Mouse (Mus musculus) gastrocnemius, adult 8-10 months (tissue): ENCODE data around the gene Msx1. TPM values are rescaled to one million over a fixed set of nuclear protein-coding genes. Genes with fewer than 3 reads are reported as not detected.

ENCODE experiments used
- DNase-seq, 2 experiments: peaks; one replicate each; pipeline ENCODE4 v3.0.0; 2022; ENCODE audit warnings: low spot score in 2 of 2
- total RNA-seq, 4 experiments: library from RNA; stranded (reverse); gene quantifications; 2 replicates each; pipeline ENCODE4 v1.2.4; 2022

Msx1 gene
- total RNA-seq, 4 experiments from 2014 or later, result 1.2 to 1.7 (median 1.4) TPM

DNA sequence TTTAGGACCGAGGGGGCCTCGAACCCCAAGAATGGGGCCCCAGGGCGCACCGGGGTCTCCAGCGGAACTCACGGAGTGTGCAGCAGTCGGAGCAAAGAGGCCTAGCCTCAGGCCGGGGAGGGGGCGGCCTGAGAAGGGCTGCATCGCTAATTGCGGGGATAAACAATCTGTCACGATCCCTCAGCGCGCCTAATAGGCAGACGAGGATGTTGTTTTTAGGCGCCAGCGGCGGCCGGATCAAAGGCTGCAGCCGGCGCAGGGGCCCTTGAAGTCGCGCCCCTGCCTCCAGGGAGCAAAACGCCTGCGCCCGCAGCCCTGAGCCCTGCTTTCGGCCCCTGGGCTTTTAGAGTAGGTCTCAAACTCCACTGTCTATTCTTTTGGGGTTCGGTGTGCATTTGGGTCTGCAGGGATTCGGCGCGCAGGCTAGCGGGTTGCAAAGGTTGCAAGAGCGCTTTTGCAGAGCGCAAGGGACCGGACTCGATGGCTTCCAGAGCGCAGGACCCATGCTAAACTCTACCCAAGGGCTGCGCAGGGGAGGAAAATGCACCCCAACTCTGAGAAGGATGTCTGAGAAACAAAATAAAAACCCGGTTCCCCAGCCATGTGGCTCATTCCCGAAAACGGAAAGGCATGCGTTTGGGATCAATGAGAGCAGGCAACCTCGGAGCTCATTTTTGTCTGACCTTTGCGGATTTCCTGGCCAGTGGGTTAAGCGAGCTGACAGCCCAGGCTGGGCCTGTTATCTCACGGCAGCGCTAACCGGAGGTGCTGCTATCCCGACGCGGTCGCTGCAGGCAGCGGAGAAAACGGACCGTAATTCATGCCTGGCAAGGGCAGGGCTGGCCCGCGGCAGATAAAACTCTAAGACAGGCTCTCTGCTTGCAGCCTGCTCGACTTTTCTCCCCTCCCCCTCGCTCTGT is 2.6 kb upstream of the Msx1 start:
- no peak for DNase-seq

GRCm38 (mm10) chr5:37825611-37826445 is 1.4 kb upstream of the Msx1 start:
- DNase-seq, result no peak

DNA sequence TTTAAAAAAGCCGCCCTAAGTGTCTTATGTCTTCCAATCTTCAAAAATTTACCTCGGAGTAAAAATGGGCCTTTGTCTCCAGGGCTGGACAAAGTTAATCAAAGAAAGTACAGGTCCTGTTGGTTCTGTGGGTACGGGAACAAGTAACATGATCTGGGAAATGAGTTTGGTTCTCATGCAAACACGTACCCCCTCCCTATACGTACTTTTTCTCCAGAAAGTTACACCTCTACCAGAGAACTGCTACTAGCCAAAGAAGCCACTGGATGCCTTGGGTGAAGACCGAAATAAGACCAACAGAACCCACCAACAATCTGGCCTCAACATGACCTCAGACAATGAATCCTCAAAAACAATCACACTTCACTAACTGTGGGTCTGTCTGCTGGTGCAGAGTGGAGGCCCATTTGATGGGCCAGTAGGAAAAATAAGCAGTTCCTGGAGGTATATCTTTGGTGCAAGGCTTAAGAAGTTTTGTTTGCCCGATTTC is 773 bp upstream of the Msx1 start:
- no peak for DNase-seq

DNA sequence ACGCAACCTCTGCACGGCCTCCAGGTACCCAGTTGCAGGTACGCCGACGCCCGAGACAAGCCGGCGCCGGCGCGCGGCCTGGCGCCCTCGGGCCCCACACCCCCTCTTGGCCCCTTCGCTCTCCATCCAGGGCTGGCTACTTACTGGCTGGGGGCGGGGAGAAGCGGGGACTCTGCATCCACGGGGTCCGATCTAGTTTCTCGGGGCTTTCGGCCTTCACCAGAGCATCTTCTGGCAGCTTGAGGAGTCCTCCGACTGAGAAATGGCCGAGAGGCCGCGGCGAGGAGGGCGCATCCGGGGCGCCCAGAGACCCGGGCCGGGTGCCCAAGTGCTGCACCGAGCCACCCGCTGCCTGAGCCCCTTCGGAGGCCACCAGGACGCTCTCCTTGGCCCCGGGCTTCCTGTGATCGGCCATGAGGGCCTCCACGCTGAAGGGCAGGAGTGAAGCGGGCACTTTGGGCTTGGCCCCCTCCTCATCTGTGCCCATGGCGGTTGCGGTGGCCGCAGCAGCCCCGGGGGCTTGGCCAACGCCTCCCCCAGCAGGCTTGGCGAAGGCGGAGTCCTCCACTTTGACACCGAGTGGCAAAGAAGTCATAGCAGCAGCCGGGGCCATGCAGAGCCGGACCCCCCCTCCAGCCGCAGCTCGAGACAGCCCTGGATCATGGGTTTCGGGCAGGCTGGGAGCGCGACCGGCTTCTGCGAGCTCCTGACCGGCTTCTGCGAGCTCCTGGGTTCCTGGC is 492 bp downstream of the Msx1 start:
- peak in 1 of 2 experiments; percentile 8 for DNase-seq

DNA sequence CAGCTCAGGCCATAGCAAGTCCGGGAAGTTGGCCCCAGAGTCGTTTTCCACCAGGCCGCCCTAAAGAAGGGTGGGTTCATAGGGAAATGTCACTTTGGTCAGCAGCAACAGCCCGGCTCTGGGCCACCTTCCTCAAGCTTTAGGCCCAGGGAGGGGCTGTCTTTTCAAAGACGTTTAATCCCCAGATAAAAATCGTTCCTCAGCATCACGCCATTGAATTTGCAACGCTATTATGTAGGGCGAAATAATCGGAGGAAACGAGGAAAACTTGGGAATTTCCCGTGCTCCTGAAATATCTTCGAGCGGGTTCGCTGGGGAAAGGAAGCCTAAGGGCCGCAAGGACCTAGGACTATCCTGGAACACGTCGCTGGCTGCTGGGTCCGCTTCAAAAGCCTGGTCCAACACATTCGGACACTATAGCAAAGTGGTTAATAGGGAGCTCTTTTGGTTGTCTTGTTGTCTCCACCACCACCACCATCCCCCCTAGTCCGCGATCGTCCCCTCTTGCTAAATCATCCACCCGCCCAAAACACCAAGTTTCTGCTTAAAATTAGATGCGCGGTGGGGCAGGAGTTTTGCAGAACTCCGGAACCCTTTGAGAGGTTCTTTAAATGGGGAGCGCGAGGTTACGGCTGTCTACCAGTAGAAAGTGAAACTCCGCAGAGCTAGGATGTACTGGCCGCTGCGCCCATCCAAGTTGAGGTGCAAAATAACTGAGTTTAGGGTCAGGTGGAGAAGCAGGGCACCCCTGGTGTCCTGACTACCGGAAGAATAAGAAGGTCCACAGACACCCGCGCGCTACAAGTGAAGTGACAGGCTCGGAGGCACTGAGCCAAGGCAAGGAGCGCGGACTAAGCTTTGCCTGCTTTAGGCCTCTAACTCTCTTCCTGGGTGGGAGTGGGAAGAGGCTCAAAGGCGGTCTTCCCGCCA is 1.3 kb downstream of the Msx1 start:
- peak in 1 of 2 experiments; percentile 12 for DNase-seq

- no peak for DNase-seq
These were observed 2.2 kb downstream of the Msx1 start for GRCm38 (mm10) chr5:37822116-37822707.

GRCm38 (mm10) chr5:37821111-37821601 is 3.2 kb downstream of the Msx1 start:
- DNase-seq, result no peak

DNA sequence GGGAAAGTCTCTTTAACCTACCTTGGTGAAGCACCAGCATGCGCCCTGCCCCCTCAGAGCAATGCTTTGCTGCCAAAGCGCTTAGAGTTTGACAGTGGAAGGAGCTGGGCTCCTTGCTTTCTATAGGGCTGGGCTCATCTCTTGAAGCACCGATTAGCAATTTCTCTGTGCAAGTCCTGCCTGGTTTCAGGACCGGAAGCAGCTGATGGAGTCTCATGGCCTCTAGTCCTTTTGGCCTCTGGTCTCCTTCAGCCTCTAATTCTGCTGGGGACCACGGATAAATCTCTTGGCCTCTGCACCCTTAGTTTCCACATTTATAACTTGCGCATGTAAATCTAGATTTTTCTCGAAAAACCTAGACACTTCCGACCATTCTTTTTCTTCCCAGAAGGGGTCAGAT is 3.7 kb downstream of the Msx1 start:
- DNase-seq, result no peak

GRCm38 (mm10) chr5:37819971-37820370 is 4.4 kb downstream of the Msx1 start:
- DNase-seq, result no peak

DNA sequence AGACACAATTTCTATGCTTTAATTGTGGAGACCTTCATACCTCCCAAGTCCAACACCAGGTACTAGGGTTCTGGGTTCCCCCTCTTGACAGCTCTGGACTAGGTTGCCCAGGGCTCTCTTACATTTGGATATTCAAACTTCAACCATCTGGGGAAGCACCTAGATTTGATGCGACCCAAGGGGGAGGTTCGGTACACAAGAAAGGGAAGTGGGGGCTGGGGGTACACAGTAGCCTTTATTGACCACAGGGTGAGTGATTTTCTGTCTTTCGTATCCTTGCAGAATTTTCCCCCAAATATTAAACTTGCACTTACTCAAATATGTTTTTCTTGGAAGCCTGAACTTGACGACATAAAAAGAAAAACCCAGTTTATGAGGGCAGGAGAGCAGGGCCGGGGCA is 4.8 kb downstream of the Msx1 start:
- no peak for DNase-seq

DNA sequence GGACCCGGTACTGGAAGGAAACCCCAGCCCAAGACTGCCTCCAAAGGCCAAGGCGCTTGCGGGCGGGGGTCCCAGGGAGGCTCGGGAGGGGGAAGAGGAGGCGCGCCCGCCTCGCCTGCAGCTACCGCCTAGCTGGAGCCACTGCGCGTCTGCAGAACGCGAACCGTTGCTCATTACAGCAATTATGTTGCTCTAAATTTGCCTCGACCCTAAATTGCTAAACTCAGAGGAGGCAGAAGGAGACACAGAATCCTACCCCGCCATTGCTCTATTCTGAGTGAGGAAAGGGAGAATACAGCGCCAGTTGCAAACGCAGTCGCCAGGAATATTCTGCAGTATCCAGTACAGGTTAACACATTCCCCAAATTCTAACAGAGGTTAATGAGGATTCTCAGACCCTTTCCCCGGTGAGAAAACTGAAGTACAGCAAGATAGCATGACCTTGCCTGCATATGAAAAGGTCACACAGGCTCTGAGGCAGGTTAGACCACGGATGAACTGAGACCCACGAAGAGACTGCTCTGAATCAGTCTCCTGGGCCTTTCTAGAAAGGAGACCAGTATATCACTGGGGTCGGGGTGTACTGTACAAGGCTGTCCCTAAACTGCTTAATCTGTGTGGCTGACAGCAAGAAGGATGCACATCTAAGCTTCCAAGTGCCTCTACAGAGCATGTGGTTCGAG is 5.7 kb downstream of the Msx1 start:
- no peak for DNase-seq

DNA sequence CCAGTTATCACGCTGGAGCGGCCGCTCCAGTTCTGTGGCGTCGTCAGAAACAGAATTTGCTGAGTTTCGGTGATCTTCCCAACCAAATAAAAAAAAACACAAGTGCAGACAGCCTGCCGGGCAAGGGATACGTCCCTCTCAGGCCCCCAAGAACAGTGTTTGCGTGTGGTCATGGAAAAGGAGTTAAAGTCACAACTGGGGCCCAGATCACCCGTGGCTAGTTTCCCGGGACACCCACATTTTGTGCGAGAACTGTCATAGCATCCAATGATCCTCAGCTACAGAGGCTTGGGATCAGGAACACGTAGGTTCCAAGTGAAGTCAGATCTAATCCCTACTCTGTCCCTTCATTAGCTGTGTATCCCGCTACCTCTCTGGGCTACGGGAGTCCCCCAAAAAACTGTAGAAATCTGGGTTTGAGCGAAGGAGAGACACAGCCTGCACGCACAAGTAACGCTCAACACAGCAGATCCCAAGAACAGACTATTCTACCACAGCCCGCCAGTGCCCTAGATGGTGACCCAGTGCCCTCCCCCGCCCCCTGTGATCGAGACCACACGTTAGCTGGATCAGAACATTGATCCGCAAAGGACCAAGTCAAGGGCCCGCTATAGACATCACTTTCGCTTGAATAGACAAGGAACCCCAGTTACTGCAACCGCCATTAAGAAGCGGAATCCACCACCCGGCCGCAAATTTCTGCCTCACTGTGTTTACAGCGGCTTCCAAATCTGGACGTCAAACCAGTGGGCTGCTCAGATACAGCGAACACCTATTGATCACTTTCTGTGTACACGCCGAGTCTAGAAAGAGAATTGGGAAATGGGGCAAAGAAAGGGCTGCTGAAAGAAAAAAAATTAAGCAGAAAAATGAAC is 6.5 kb downstream of the Msx1 start:
- no peak for DNase-seq

GRCm38 (mm10) chr5:37816907-37817657 is 7.3 kb downstream of the Msx1 start:
- DNase-seq, result peak; percentile 28 to 30

DNA sequence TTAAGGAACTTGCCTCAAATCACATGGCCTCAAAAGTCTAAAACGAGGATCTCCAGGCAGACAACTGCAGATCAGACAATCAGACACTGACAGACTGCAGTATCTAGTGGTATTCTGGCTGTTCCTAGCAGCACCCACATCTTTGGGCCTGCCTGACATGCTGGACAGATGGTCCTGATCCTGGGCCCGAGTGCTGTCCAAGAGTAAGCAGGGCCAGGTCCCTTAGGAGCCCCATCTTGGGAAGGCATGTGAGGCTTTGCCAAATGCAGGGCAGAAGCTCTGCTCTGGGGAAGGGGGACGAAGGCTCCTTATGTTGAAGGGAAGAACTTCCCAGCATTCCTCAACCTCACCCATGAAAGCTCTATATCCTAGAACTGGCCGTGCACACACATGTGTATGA is 8.5 kb downstream of the Msx1 start:
- no peak for DNase-seq

- no peak for DNase-seq
These were observed 10.2 kb downstream of the Msx1 start for GRCm38 (mm10) chr5:37814169-37814568.

GRCm38 (mm10) chr5:37805291-37805690 is 19.1 kb downstream of the Msx1 start:
- DNase-seq, result no peak

DNA sequence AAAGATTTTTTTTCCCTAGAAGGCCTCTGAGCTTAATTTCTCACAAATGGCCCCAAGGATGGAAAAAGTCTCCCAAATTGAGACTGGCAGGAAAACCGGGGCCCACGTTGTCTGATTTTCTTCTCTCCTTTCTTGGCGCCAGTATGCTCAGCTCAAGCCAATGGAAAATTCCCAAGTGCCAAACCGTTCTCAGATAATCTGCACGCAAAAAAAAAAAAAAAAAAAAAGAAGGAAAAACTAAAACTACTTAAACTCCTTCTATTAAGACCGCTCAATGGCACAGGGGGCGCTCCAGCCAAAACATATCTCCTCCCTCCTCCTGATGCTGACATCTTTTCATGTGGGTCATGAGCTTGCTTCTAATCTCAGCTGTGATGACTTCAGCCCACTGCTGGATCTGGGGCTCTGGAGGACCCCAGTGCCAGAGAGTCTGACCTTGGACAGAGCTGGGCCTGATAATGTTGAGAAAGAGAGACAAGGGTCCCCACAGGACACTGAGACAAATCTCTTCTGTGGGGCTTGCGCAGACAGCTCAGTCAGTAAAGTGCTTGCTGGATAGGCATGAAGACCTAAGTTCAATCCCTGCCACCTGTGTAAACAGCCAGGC is 19.8 kb downstream of the Msx1 start:
- peak; percentile 30 to 35 for DNase-seq
